17 mouse cellular contexts compared by ENCODE assay signal in genomic region chr3:103971157-103971556, GRCm38 (mm10). TPM values are rescaled to one million over a fixed set of nuclear protein-coding genes. Genes with fewer than 3 reads are reported as not detected.
DNase-seq lines count a peak whose midpoint lies in the region; TF ChIP-seq lines count a peak whose summit lies in the region.
"Had no signal": no experiment of that assay in that cellular context is flagged by ENCODE, and none has a peak within 500 bp of the region (broad histone marks: within the 10 kb centered on the region; RNA-seq: fewer than 3 reads in every experiment).

No protein-coding gene starts in this region.

- peak; percentile 42 for DNase-seq in adipocyte (ENCODE audit: low spot score)
- peak; percentile 87 for DNase-seq in fat pad, adult 2 months (ENCODE audit: extremely low read depth, low read depth, low spot score)
- DNase-seq in gonadal fat pad, adult 2 months (ENCODE audit: low read depth), result peak; percentile 76
- no peak for DNase-seq in layer of hippocampus, adult 2 months (ENCODE audit: low spot score in 2 of 2)
- no peak for DNase-seq in layer of hippocampus, adult 8-10 months (ENCODE audit: low spot score in 2 of 2)
- DNase-seq in left cerebral cortex, adult 2 months (ENCODE audit: extremely low spot score in 1 of 2, low spot score in 2 of 2), result no peak
- DNase-seq: adrenal gland, adult 2 months; adrenal gland, adult 8-10 months; adrenal gland, postnatal 10 days; adrenal gland, postnatal 14 days; adrenal gland, postnatal 25 days; adrenal gland, postnatal 36 days; B cell, adult 2 months; cerebellum, adult 11 months; cerebellum, adult 11-12 months; cerebellum, adult 18-20 months; cerebellum, adult 2 months had no signal

- intact Hi-C loops in left cerebral cortex, adult 2 months (cut with DNase I), result no loop called here

- TF ChIP-seq CTCF in layer of hippocampus, adult 2 months (conservative IDR thresholded peaks at IDR 0.05), result no peak
- TF ChIP-seq CTCF in left cerebral cortex, adult 2 months (IDR thresholded peaks at IDR 0.05), result no peak

- no peak overlapping the region for H3K4me3 ChIP-seq in layer of hippocampus, adult 2 months
- H3K4me3 ChIP-seq in left cerebral cortex, adult 2 months, result no peak overlapping the region

- H3K27ac ChIP-seq in layer of hippocampus, adult 2 months, result no peak overlapping the region
- H3K27ac ChIP-seq in left cerebral cortex, adult 2 months, result no peak overlapping the region

RNA-seq across cellular contexts. Expression of gene Phtf1, which starts 3.2 kb away (rescaled TPM):
- polyA plus RNA-seq in gonadal fat pad, adult 2 months (2012; rRNA removed), result 5.8 and 6.9 TPM in 2 replicates
- total RNA-seq in layer of hippocampus, adult 2 months (2021), result 10 to 100 TPM; 42.2 to 43.2 TPM
- 10 to 100 TPM; 36.7 to 50.1 (median 41.6) TPM for total RNA-seq in layer of hippocampus, adult 8-10 months (2022)
- total RNA-seq in left cerebral cortex, adult 2 months (2021), result 10 to 100 TPM; 43.4 to 48.1 TPM

RNA-seq across cellular contexts. Expression of gene Rsbn1, which starts 57.2 kb away (rescaled TPM):
- 2.7 and 4.0 TPM in 2 replicates for polyA plus RNA-seq in gonadal fat pad, adult 2 months (2012; rRNA removed)
- 10 to 100 TPM; 21.1 to 22.0 TPM for total RNA-seq in layer of hippocampus, adult 2 months (2021)
- total RNA-seq in layer of hippocampus, adult 8-10 months (2022), result 10 to 100 TPM; 20.5 to 24.8 (median 21.9) TPM
- total RNA-seq in left cerebral cortex, adult 2 months (2021), result 10 to 100 TPM; 23.3 to 26.7 TPM

Comparison
In these comparisons a context has a peak if more than half of its experiments do, and no peak if none do; other contexts are left out.
1. DNase-seq: peak in adipocyte (single experiment), fat pad, adult 2 months (single experiment) and gonadal fat pad, adult 2 months (single experiment); none in layer of hippocampus, adult 2 months (0 of 2), layer of hippocampus, adult 8-10 months (0 of 2) and left cerebral cortex, adult 2 months (0 of 2).